Mouse (Mus musculus): ENCODE results near the gene Cth.
"Not testable (repeated sequence)": the region's sequence is repeated elsewhere in the genome, so short reads cannot be mapped to it uniquely, and the experiment has no call there.

Cth gene

GRCm38 (mm10) chr3:157924692-157925328, at the start of gene Cth:
Cth (minus strand) TSS chr3:157925077.
- peak; percentile 89 for DNase-seq (ENCODE audit: extremely low spot score)

GRCm38 (mm10) chr3:157973236-157973635, 48.4 kb upstream of the Cth start:
- DNase-seq (ENCODE audit: extremely low spot score), result no peak

GRCm38 (mm10) chr3:157971151-157971550, 46.3 kb upstream of the Cth start:
- no peak for DNase-seq (ENCODE audit: extremely low spot score)

DNA sequence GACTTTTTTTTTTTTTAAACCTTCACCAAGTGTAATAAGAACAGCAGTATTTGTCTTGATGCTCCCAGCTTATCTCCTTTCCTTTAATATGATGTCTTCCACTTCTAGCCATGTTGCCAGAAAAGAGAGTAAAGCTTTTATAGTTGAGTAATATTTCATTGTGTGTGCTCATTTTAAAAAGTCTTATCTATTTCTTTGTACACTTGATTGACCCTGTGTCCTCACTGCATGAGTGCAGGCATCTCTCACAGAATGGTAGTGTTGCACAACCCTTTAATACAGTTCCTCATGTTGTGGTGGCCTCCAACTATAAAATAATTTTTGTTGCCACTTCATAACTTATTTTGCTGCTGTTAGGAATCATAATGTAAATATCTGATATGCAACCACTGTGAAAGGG, 32.4 kb upstream of the Cth start:
- no peak for DNase-seq (ENCODE audit: extremely low spot score)

- DNase-seq (ENCODE audit: extremely low spot score), result no peak
Observed at GRCm38 (mm10) chr3:157956201-157956600, 31.3 kb upstream of the Cth start.

GRCm38 (mm10) chr3:157955466-157955865, 30.6 kb upstream of the Cth start:
- DNase-seq (ENCODE audit: extremely low spot score), result no peak

DNA sequence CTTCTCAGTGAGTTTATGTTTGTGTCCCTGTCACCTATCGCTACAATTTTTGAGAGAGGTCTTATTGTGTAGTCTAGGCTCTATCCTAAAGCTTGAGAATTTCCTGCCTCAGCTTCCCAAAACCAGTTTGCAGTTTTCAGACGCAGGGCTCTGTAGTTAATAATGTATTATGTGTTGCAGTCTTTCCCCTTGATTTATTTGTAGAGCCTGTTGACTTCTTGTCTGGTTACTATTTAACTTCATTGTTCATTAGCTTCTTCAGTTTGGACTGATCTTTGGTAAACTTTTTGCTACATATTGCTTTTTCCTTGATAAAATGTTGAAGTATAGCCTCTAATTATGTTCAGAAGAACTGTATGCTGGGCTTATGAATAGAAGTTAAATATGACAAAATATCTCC, 27.8 kb upstream of the Cth start:
- no peak for DNase-seq (ENCODE audit: extremely low spot score)

DNA sequence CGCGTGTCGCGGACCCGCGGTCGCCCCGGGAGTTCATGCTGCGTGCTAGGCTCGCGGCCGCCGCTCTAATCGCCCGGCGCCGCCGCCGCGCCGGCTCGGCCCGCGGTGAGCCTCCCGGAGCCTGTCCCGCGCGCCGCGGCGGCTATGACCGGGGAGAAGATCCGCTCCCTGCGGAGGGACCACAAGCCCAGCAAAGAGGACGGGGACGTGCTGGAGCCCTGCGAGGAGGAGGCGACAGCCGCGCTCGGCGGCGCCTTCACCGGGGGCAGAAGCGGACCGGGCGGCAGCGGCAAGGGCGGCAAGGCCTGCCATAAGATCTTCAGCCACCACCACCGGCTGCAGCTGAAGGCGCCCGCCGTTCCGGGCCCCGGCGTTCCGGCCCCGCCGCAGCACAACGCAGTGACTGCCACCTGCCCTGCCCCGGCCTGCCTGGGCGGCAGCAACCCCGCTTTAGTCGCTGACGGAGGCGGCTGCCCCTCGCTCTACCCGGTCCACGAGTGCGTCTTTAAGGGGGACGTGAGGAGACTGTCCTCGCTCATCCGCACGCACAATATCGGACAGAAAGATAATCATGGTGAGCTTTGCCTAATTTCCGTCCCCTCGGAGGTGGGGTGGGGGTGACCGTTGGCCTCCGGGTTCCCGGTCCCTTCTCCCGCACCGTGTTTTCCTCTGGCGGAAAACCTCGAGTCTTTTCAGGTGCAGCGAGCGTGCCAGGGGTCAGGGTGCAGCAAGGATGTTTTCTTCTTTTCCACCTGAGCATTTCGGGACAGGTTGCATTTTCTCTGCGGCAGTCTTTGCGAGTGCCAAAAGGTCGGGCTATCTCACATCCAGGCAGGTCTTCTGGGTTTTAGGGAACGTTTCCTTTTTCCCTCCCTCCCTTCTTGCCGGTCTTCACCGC, 22.8 kb upstream of the Cth start:
- DNase-seq (ENCODE audit: extremely low spot score), result peak; percentile 58

- peak; percentile 90 for DNase-seq (ENCODE audit: extremely low spot score)
Observed at GRCm38 (mm10) chr3:157946843-157947358, 22.0 kb upstream of the Cth start, which contains the start of gene Ankrd13c. Ankrd13c (plus strand) TSS chr3:157947239.

- no peak for DNase-seq (ENCODE audit: extremely low spot score)
Observed at GRCm38 (mm10) chr3:157938585-157938984, 13.7 kb upstream of the Cth start.

- DNase-seq (ENCODE audit: extremely low spot score), result no peak
Observed at GRCm38 (mm10) chr3:157934301-157934823, 9.5 kb upstream of the Cth start.

GRCm38 (mm10) chr3:157933223-157933622, 8.3 kb upstream of the Cth start:
- not testable (repeated sequence) for DNase-seq (ENCODE audit: extremely low spot score)

- no peak for DNase-seq (ENCODE audit: extremely low spot score)
Observed at GRCm38 (mm10) chr3:157932074-157932473, 7.2 kb upstream of the Cth start.

GRCm38 (mm10) chr3:157931592-157931991, 6.7 kb upstream of the Cth start:
- DNase-seq (ENCODE audit: extremely low spot score), result no peak

GRCm38 (mm10) chr3:157929417-157929816, 4.5 kb upstream of the Cth start:
- no peak for DNase-seq (ENCODE audit: extremely low spot score)

DNA sequence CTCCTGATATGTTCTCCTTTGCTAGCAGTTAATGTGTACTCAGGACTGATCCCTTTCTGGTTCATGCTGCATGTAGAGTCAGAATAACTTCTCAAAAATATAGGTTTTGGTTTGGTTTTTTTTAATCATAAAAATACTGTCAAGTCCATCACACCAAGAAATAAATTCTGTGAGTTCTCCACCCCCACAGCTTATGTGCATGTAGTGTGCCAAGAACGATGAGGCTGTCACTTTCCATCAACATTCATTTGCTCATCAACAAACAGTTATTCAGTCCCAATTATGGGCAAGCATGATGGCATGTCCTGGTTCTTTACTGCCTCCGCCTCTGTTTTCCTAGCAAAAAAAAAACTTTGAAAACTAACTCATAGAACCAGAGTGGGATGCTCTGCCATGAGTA, 3.9 kb upstream of the Cth start:
- DNase-seq (ENCODE audit: extremely low spot score), result no peak

GRCm38 (mm10) chr3:157926761-157927160, 1.9 kb upstream of the Cth start:
- no peak for DNase-seq (ENCODE audit: extremely low spot score)

DNA sequence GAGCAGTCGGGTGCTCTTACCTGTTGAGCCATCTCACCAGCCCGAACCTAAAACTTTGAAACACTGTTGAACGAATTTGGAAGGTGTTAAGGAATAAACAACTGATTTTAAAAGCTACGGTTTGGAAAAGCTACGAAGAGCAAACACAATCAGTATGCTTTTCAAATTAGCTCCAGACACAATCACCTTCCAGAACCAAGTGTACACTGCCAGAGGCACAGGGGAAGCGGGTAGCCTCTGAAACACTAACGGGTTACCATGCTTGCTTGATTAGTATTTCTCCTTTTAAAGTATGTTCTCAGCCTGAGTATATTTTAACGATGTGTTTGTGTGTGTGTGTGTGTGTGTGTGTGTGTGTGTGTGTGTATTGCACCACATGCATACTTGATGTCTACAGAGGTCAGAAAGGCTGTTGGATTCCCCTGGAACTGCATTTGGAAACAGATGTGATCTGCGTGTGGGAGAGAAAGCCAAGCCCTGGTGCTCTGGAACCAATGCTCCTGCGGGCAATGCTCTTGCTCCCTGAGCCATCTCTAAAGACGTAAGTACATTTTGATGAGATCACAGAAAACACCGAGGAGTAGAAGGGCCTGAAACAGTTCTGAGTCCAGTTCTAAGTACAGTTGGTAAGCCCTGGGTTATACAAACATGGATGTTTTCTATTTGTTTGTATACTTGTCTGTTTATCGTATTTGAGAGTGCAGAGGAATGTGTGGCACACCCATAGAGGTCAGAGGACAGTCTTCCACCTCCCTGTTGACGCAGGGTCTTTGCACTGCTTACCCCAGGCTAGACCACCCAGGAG, 1.0 kb upstream of the Cth start:
- DNase-seq (ENCODE audit: extremely low spot score), result no peak

DNA sequence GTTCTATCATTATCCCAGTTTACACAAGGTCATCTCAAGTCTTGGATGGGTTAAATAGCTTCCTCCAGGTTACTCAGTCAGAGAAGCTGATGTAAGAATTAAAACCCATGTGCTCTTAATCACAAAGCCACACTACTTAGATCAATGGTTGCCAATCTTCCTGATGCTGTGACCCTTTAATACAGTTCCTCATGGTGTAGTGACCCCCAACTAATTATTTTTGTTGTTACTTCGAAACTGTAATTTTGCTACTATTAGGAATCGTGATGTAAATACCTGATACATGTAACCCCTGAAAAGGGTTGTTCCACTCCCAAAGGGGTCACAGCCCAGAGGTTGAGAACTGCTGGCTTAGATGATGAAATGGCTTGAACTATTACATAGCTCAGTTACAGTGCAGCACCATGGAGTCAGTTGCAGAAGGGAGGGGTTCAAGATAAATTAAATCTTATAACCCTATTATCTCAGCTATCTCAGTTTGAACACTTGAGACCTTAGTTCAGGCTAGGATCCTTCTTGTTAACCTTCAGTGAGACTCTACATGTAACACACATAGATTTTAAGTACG, 1.5 kb downstream of the Cth start:
- DNase-seq (ENCODE audit: extremely low spot score), result no peak

- DNase-seq (ENCODE audit: extremely low spot score), result no peak
Observed at GRCm38 (mm10) chr3:157921376-157921775, 3.5 kb downstream of the Cth start.

GRCm38 (mm10) chr3:157916336-157916735, 8.5 kb downstream of the Cth start:
- no peak for DNase-seq (ENCODE audit: extremely low spot score)
